Mouse (Mus musculus): ENCODE data around the gene P2rx7. TPM values are rescaled to one million over a fixed set of nuclear protein-coding genes. Genes with fewer than 3 reads are reported as not detected.

P2rx7 gene
- total RNA-seq, 2 experiments from 2014 or later: 1.8 TPM

- no peak for DNase-seq
- Histone ChIP-seq H3K4me3 (no peak overlapping the region), H3K27ac (no peak overlapping the region)
- TF ChIP-seq CTCF (IDR thresholded peaks at IDR 0.05): no peak
- intact Hi-C loops (cut with DNase I): loop anchor here (1.0 to 5.0 kb wide), 2 partner anchors 99 to 325 kb away; no protein-coding TSS in a partner anchor
These were observed 82.9 kb downstream of the P2rx7 start for GRCm38 (mm10) chr5:122726595-122726994.

- no peak for TF ChIP-seq CTCF (IDR thresholded peaks at IDR 0.05)
- Histone ChIP-seq H3K4me3 (no peak overlapping the region), H3K27ac (no peak overlapping the region)
- no peak for DNase-seq
- intact Hi-C loops (cut with DNase I): loop anchor here (5.0 kb wide), 1 partner anchor 100 kb away; no protein-coding TSS in a partner anchor
These were observed 83.4 kb downstream of the P2rx7 start for GRCm38 (mm10) chr5:122727096-122727495.

GRCm38 (mm10) chr5:122730776-122731175, 87.1 kb downstream of the P2rx7 start:
- TF ChIP-seq CTCF (IDR thresholded peaks at IDR 0.05): no peak
- intact Hi-C loops (cut with DNase I): no loop called here
- Histone ChIP-seq H3K27ac (no peak overlapping the region), H3K4me3 (no peak overlapping the region)
- DNase-seq: no peak

GRCm38 (mm10) chr5:122731321-122731720, 87.6 kb downstream of the P2rx7 start:
- Histone ChIP-seq H3K27ac (peak overlapping the region; percentile 69), H3K4me3 (peak overlapping the region; percentile 53)
- peak; percentile 76 for DNase-seq
- TF ChIP-seq CTCF (IDR thresholded peaks at IDR 0.05): peak; percentile 88
- intact Hi-C loops (cut with DNase I): no loop called here

- intact Hi-C loops (cut with DNase I): no loop called here
- no peak for TF ChIP-seq CTCF (IDR thresholded peaks at IDR 0.05)
- peak overlapping the region; percentile 69 for H3K27ac ChIP-seq
- H3K4me3 ChIP-seq: peak overlapping the region; percentile 53
- DNase-seq: no peak
These were observed 88.4 kb downstream of the P2rx7 start for GRCm38 (mm10) chr5:122731991-122732673.

GRCm38 (mm10) chr5:122733881-122734280, 90.2 kb downstream of the P2rx7 start:
- H3K4me3 ChIP-seq: no peak overlapping the region

GRCm38 (mm10) chr5:122735853-122736252, 92.1 kb downstream of the P2rx7 start:
- H3K27ac ChIP-seq: no peak overlapping the region
- no peak overlapping the region for H3K4me3 ChIP-seq
- no peak for TF ChIP-seq CTCF (IDR thresholded peaks at IDR 0.05)
- no peak for DNase-seq
- intact Hi-C loops (cut with DNase I): no loop called here

More at GRCm38 (mm10) chr5:122733881-122734280, 90.2 kb downstream of the P2rx7 start:
- intact Hi-C loops (cut with DNase I): no loop called here
- no peak for DNase-seq
- H3K27ac ChIP-seq: no peak overlapping the region
- TF ChIP-seq CTCF (IDR thresholded peaks at IDR 0.05): no peak

GRCm38 (mm10) chr5:122736761-122737160, 93.0 kb downstream of the P2rx7 start:
- no peak for DNase-seq
- no peak for TF ChIP-seq CTCF (IDR thresholded peaks at IDR 0.05)
- no peak overlapping the region for H3K27ac ChIP-seq
- intact Hi-C loops (cut with DNase I): no loop called here
- no peak overlapping the region for H3K4me3 ChIP-seq

Small RNA genes within 50 kb of the gene (microRNA-seq; reads per million reads assigned to microRNA genes)
- gene Mir8115: not detected

Other genes starting within 250 kb of the P2rx7 start
- gene Anapc7, start 222.2 kb upstream of the P2rx7 start, total RNA-seq (2021): 10 to 100 TPM; 14.3 to 16.8 TPM
- 100 to 1,000 TPM; 387 to 963 TPM for gene Atp2a2, start 141.7 kb upstream of the P2rx7 start, total RNA-seq (2021)
- 1 to 10 TPM; 4.6 to 8.5 TPM for gene Ift81, start 29.4 kb upstream of the P2rx7 start, total RNA-seq (2021)
- gene P2rx4, start 63.6 kb downstream of the P2rx7 start, total RNA-seq (2021): 1 to 10 TPM; 3.8 to 5.5 TPM
- 1 to 10 TPM; 3.6 to 5.2 TPM for gene Camkk2, start 135.5 kb downstream of the P2rx7 start, total RNA-seq (2021)
- 100 to 1,000 TPM; 366 to 502 TPM for gene Anapc5, start 177.4 kb downstream of the P2rx7 start, total RNA-seq (2021)
- 10 to 100 TPM; 20.0 to 21.4 TPM for gene Rnf34, start 206.1 kb downstream of the P2rx7 start, total RNA-seq (2021)